Mouse (Mus musculus) adrenal gland, postnatal 4 days (tissue): ENCODE results near the gene Kmt2b. TPM values are rescaled to one million over a fixed set of nuclear protein-coding genes. Genes with fewer than 3 reads are reported as not detected.
A peak's percentile ranks its signal among the peaks of the same experiment; 100 is the strongest.

Source experiments
- DNase-seq, 2 experiments: peaks; one replicate each; pipeline ENCODE4 v3.0.0; 2021 to 2022; ENCODE audit warnings: low spot score in 2 of 2, mixed read lengths in 2 of 2
- microRNA-seq: library from miRNA; unstranded; fragments of <30 nt; microRNA quantifications from one replicate; pipeline ENCODE4 v1.2.0, GENCODE M21; 2021
- total RNA-seq, 2 experiments: library from RNA; stranded (reverse); gene quantifications; 2 replicates each; pipeline ENCODE4 v1.2.3; 2021

Gene Kmt2b
- total RNA-seq, 2 experiments from 2014 or later, result 71.4 to 84.4 TPM

- DNase-seq, result no peak
These were observed 44.2 kb downstream of the Kmt2b start for GRCm38 (mm10) chr7:30544327-30544726.

GRCm38 (mm10) chr7:30540572-30540971, 48.0 kb downstream of the Kmt2b start:
- DNase-seq, result no peak

- DNase-seq, result peak; percentile 83 to 88
These were observed 53.6 kb downstream of the Kmt2b start, which contains the start of gene Arhgap33 for GRCm38 (mm10) chr7:30534633-30535577. Arhgap33 (minus strand) TSS chr7:30535060.

GRCm38 (mm10) chr7:30533941-30534632, 54.4 kb downstream of the Kmt2b start:
- DNase-seq, result no peak

- DNase-seq, result no peak
These were observed 55.6 kb downstream of the Kmt2b start for GRCm38 (mm10) chr7:30532931-30533330.

DNA sequence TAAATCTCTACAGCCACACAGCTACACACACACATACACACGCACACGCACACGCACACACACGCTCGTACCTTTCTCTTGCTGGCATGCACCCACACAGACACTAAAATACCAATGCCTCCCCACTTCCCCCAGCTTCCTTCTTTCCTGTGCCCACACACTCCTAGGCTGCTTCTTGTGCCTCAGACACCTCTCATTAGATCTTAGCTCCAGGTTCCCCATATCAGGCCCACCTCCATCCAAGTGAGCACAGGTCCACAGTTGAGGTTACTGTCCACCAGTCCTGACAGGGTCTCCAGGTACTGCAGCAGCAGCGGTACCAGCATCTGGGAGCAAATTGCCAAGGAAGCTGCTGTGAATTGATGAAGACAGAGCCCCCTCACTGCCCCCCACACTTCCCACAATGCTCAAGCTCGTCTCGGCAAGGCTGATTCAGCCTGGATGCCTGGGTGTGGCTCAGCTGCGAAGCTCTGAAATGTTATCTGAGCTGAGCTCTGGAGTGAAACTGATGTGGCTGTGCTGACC, 57.2 kb downstream of the Kmt2b start:
- DNase-seq, result no peak

GRCm38 (mm10) chr7:30526981-30527380, 61.5 kb downstream of the Kmt2b start:
- DNase-seq, result no peak

- DNase-seq, result no peak
These were observed 62.1 kb downstream of the Kmt2b start for GRCm38 (mm10) chr7:30526399-30526798.

DNA sequence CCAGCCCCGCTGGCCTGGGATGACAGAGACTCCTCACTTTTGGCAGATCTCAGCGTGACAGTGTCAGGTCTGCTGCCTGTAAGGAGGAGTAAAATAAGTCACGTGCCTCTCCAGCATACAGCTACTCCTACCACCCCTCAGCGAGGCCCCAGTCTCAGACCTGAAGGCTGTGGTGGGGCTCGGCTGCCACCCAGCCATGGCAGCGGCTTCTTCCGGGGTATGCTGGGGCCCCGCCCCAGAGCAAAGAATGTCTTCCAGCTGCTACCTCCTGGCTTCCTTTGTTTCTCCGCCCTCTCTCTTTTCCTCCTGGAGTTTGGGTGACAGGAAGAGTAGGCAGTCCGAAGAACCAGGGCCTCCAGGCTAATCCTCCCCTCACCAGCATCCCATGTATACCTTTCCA, 62.6 kb downstream of the Kmt2b start:
- no peak for DNase-seq

DNA sequence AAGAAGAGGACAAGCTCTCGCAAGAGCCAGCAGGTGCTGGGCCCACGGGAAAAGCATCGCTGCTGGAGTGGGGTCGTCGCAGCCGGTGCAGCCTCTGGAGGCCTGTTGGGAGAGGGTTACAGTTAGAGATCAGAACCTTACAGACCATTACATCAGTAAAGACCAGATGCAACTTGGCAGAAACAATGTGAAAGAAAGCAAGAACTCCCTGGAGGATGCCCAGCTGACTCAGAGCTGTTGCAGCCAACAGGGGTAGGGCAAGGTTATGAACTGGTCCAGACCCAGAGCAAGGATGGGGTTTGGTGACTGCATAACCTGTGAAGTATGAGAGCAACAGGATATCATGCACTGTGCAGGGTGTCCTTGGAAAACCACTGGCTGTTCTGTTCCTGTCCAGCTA, 64.0 kb downstream of the Kmt2b start:
- no peak for DNase-seq

- DNase-seq, result no peak
These were observed 65.7 kb downstream of the Kmt2b start for GRCm38 (mm10) chr7:30522871-30523270.

DNA sequence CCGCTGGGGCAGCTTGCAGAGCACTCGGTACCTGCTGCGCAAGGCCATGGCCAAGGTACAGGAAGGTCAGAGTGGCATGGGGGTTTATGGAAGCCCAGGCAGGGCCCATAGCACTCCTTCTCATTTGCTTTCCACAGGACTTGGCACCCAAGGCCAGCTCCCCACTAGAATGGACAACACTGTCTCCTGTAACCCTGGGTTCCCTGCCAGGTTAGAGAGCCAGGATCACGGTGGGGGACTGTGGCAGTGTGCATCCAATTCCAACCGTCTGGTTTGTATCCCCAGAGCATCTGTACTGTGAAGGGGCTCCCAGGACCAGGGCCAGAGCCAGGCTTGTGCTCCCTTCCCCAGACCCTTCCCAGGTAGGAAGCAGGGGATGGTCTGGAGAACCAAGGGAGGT, 67.7 kb downstream of the Kmt2b start:
- DNase-seq, result no peak

DNA sequence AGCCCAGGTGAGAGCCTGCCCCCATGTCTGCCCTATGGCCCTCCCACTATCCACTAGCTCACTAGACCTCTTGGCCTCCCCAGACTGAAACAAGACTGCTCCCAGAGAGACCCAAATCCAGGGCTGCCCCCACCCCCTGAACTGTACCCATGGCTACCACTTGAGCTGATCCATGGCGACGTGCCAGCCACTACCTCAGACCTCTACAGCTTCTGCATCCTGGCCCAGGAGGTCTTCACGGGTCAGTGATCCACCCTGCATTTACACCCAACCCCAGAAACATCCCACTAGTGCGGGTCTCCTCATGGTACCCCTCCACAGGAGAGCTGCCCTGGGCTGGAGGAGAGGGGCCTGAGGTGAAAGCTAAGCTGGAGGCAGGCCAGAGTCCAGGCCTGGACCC, 68.1 kb downstream of the Kmt2b start:
- DNase-seq, result no peak

Small RNA genes within 50 kb of the gene (microRNA-seq; reads per million reads assigned to microRNA genes)
- gene Gm38670, result 2.1 reads per million
- gene Mir3569, result 0.79 reads per million

Other genes starting within 250 kb of the Kmt2b start
- gene Lrfn3, start 226.0 kb downstream of the Kmt2b start, total RNA-seq, result 10 to 100 TPM; 18.7 to 19.5 TPM
- gene Tyrobp, start 175.0 kb downstream of the Kmt2b start, total RNA-seq, result 10 to 100 TPM; 26.6 to 40.2 TPM
- 1 to 10 TPM; 1.6 to 2.2 TPM for gene Hcst, start 168.9 kb downstream of the Kmt2b start, total RNA-seq
- gene Nfkbid, start 167.0 kb downstream of the Kmt2b start, total RNA-seq, result 1 to 10 TPM; 2.1 to 2.3 TPM
- gene Aplp1, start 143.2 kb downstream of the Kmt2b start, total RNA-seq, result 10 to 100 TPM; 49.5 to 59.1 TPM
- 1 to 10 TPM in 1 of 2 experiments, under 1 TPM in 1; 0.14 to 1.3 TPM for gene Kirrel2, start 131.0 kb downstream of the Kmt2b start, total RNA-seq
- gene Nphs1, start 130.4 kb downstream of the Kmt2b start, total RNA-seq, result 1 to 10 TPM in 1 of 2 experiments, under 1 TPM in 1; 0.08 to 7.1 TPM
- 10 to 100 TPM; 11.6 to 24.9 TPM for gene Prodh2, start 95.1 kb downstream of the Kmt2b start, total RNA-seq
- 10 to 100 TPM; 19.3 to 22.9 TPM for gene Arhgap33, start 53.7 kb downstream of the Kmt2b start, total RNA-seq
- 10 to 100 TPM; 36.3 to 45.7 TPM for gene Hspb6, start 36.5 kb downstream of the Kmt2b start, total RNA-seq
- gene Proser3, start 36.4 kb downstream of the Kmt2b start, total RNA-seq, result 10 to 100 TPM; 12.9 to 16.3 TPM
- 10 to 100 TPM; 67.7 to 78.0 TPM for gene Lin37, start 28.9 kb downstream of the Kmt2b start, total RNA-seq
- 10 to 100 TPM; 70.4 to 75.2 TPM for gene U2af1l4, start 25.4 kb downstream of the Kmt2b start, total RNA-seq
- 1 to 10 TPM; 7.6 to 8.7 TPM for gene Gm49396, start 25.4 kb downstream of the Kmt2b start, total RNA-seq
- gene Psenen, start 25.1 kb downstream of the Kmt2b start, total RNA-seq, result 100 to 1,000 TPM; 125 to 131 TPM
- 1 to 10 TPM; 4.5 to 5.2 TPM for gene Igflr1, start 23.3 kb downstream of the Kmt2b start, total RNA-seq
- under 1 TPM in 1 of 2 experiments, not detected in 1; 0.65 TPM for gene Zbtb32, start 10.2 kb upstream of the Kmt2b start, total RNA-seq
- gene Upk1a, start 24.1 kb upstream of the Kmt2b start, total RNA-seq, result 1 to 10 TPM in 1 of 2 experiments, under 1 TPM in 1; 0.93 to 1.2 TPM
- gene Cox6b1, start 37.4 kb upstream of the Kmt2b start, total RNA-seq, result 100 to 1,000 TPM; 750 to 830 TPM
- not detected for gene Etv2, start 47.1 kb upstream of the Kmt2b start, total RNA-seq
- 10 to 100 TPM; 89.2 to 89.5 TPM for gene Rbm42, start 61.6 kb upstream of the Kmt2b start, total RNA-seq
- 10 to 100 TPM; 20.8 to 22.9 TPM for gene Haus5, start 76.3 kb upstream of the Kmt2b start, total RNA-seq
- not detected for gene Pmis2, start 82.9 kb upstream of the Kmt2b start, total RNA-seq
- gene 2200002J24Rik, start 110.2 kb upstream of the Kmt2b start, total RNA-seq, result 1 to 10 TPM; 3.8 to 5.2 TPM
- gene Atp4a, start 123.5 kb upstream of the Kmt2b start, total RNA-seq, result 1 to 10 TPM; 2.8 to 3.6 TPM
- gene Tmem147, start 140.8 kb upstream of the Kmt2b start, total RNA-seq, result 100 to 1,000 TPM; 170 to 181 TPM
- gene Gapdhs, start 155.0 kb upstream of the Kmt2b start, total RNA-seq, result not detected
- 10 to 100 TPM; 32.1 to 36.8 TPM for gene Sbsn, start 162.7 kb upstream of the Kmt2b start, total RNA-seq
- 1 to 10 TPM; 3.2 to 4.2 TPM for gene Dmkn, start 175.0 kb upstream of the Kmt2b start, total RNA-seq
- 1 to 10 TPM; 1.9 to 3.1 TPM for gene Krtdap, start 199.2 kb upstream of the Kmt2b start, total RNA-seq
- gene Ffar2, start 235.0 kb upstream of the Kmt2b start, total RNA-seq, result 1 to 10 TPM; 2.7 to 2.9 TPM